Mouse (Mus musculus): ENCODE measurements around the gene Zfp37. TPM values are rescaled to one million over a fixed set of nuclear protein-coding genes. Genes with fewer than 3 reads are reported as not detected.

The Zfp37 gene
- polyA plus RNA-seq, 1 experiment from 2014 or later = 26.5 TPM

DNA sequence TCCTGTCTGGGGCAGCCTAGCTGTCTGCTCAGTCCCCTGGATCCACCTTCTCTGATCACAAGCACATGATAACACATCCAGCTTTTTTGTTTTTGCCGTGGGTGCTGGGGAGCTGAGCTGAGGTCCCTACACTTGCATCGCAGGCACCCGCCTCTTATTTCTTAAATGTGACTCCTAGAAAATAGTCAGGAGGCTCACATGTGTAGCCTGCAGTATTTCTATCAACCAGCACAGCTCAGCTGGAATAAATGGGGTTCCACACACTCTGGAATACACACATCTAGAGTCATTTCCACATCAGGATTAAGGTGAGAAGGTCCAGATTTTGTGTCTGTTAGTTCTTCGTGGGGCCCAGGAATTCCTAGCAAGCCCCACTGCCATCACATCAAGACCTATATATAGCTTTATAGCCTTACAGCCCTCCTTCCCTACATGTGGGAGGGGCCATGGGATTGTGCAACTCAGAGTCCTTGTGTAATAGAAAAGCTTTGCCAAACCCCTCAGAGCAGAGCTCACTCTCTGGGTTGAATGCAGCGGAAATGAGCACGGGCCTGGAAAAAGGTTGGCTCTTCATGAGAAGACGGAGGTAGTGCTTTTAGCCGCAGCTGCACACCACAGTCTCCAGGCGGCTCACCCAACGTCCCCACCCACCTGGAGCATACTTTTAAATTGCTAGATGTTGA, 34.4 kb upstream of the Zfp37 start:
- Histone ChIP-seq H3K4me2 (ENCODE audit: low read length) (no peak overlapping the region), H3K27me3 (replicated peaks; ENCODE audit: control insufficient read depth, insufficient read depth, low read length) (no peaks in the 10 kb centered on the region), H3K4me1 (ENCODE audit: control insufficient read depth, insufficient read depth, low read depth, low read length) (no peaks in the 10 kb centered on the region), H3K4me3 (ENCODE audit: low read length) (no peak overlapping the region), H3K9ac (ENCODE audit: low read depth, low read length) (no peak overlapping the region), H3K9me3 (ENCODE audit: control insufficient read depth, low read length) (no peaks in the 10 kb centered on the region), H3K27ac (ENCODE audit: low read depth, low read length) (no peak overlapping the region), H3K36me3 (ENCODE audit: control insufficient read depth, insufficient read depth, low read length) (no peaks in the 10 kb centered on the region)
- ATAC-seq = no peak
- WGBS = 82% methylated on average over 10 of the region's 10 CpGs

GRCm38 (mm10) chr4:62263133-62263844, 32.4 kb upstream of the Zfp37 start:
- H3K27me3 ChIP-seq (replicated peaks; ENCODE audit: control insufficient read depth, insufficient read depth, low read length) = no peaks in the 10 kb centered on the region
- ATAC-seq = peak; percentile 84
- WGBS = 32% methylated on average over 7 of the region's 7 CpGs

DNA sequence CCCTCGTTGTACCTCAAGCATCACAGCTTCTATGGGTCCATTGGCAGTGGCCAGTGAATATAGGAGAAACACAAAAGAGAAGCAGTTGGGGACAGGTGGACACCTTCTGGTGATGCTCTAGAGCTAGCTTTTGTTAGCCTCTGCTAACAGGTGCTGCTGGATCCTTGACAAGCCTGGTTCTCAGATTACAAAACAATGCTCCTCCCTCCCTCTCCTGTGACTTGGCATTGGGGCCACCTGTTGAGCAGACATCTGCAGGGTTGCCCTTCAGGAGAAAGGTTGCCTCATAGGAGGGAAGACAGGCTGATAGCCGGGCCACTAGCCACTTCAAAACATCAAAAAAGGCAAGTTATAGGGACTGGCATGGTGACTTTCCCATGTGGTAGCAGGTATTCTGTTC, 31.4 kb upstream of the Zfp37 start, which contains the start of gene Slc31a2:
Slc31a2 (plus strand) TSS at position 287 of the 400 bp plus-strand sequence.
- Histone ChIP-seq H3K4me1 (ENCODE audit: control insufficient read depth, insufficient read depth, low read depth, low read length) (no peaks in the 10 kb centered on the region), H3K9ac (ENCODE audit: low read depth, low read length) (no peak within 1 kb of the TSS), H3K9me3 (ENCODE audit: control insufficient read depth, low read length) (no peaks in the 10 kb centered on the region), H3K36me3 (ENCODE audit: control insufficient read depth, insufficient read depth, low read length) (no peaks in the 10 kb centered on the region), H3K4me3 (ENCODE audit: low read length) (no peak within 1 kb of the TSS), H3K27me3 (replicated peaks; ENCODE audit: control insufficient read depth, insufficient read depth, low read length) (no peaks in the 10 kb centered on the region), H3K27ac (ENCODE audit: low read depth, low read length) (no peak within 1 kb of the TSS), H3K4me2 (ENCODE audit: low read length) (no peak within 1 kb of the TSS)
- 53% methylated on average over 2 of the region's 2 CpGs for WGBS
- ATAC-seq = no peak

More at GRCm38 (mm10) chr4:62263133-62263844, 32.4 kb upstream of the Zfp37 start:
- no peaks in the 10 kb centered on the region for H3K4me1 ChIP-seq (ENCODE audit: control insufficient read depth, insufficient read depth, low read depth, low read length)
- no peak overlapping the region for H3K4me3 ChIP-seq (ENCODE audit: low read length)
- no peak overlapping the region for H3K27ac ChIP-seq (ENCODE audit: low read depth, low read length)
- no peak overlapping the region for H3K4me2 ChIP-seq (ENCODE audit: low read length)
- no peaks in the 10 kb centered on the region for H3K9me3 ChIP-seq (ENCODE audit: control insufficient read depth, low read length)
- no peak overlapping the region for H3K9ac ChIP-seq (ENCODE audit: low read depth, low read length)
- no peaks in the 10 kb centered on the region for H3K36me3 ChIP-seq (ENCODE audit: control insufficient read depth, insufficient read depth, low read length)

GRCm38 (mm10) chr4:62256931-62257330, 26.1 kb upstream of the Zfp37 start:
- no peak overlapping the region for H3K4me2 ChIP-seq (ENCODE audit: low read length)
- H3K4me3 ChIP-seq (ENCODE audit: low read length) = no peak overlapping the region
- no peak for ATAC-seq
- no peak overlapping the region for H3K9ac ChIP-seq (ENCODE audit: low read depth, low read length)
- WGBS = 36% methylated on average over 8 of the region's 8 CpGs
- H3K27ac ChIP-seq (ENCODE audit: low read depth, low read length) = no peak overlapping the region
- no peaks in the 10 kb centered on the region for H3K4me1 ChIP-seq (ENCODE audit: control insufficient read depth, insufficient read depth, low read depth, low read length)
- no peaks in the 10 kb centered on the region for H3K36me3 ChIP-seq (ENCODE audit: control insufficient read depth, insufficient read depth, low read length)
- H3K27me3 ChIP-seq (replicated peaks; ENCODE audit: control insufficient read depth, insufficient read depth, low read length) = no peaks in the 10 kb centered on the region
- no peaks in the 10 kb centered on the region for H3K9me3 ChIP-seq (ENCODE audit: control insufficient read depth, low read length)

- Histone ChIP-seq H3K9ac (ENCODE audit: low read depth, low read length) (no peak overlapping the region), H3K9me3 (ENCODE audit: control insufficient read depth, low read length) (no peaks in the 10 kb centered on the region), H3K36me3 (ENCODE audit: control insufficient read depth, insufficient read depth, low read length) (no peaks in the 10 kb centered on the region), H3K4me2 (ENCODE audit: low read length) (no peak overlapping the region), H3K27me3 (replicated peaks; ENCODE audit: control insufficient read depth, insufficient read depth, low read length) (no peaks in the 10 kb centered on the region), H3K27ac (ENCODE audit: low read depth, low read length) (no peak overlapping the region), H3K4me1 (ENCODE audit: control insufficient read depth, insufficient read depth, low read depth, low read length) (no peaks in the 10 kb centered on the region), H3K4me3 (ENCODE audit: low read length) (no peak overlapping the region)
- WGBS = 65% methylated on average over 8 of the region's 8 CpGs
- ATAC-seq = no peak
Measured at GRCm38 (mm10) chr4:62254551-62254950, 23.7 kb upstream of the Zfp37 start.

GRCm38 (mm10) chr4:62251776-62252175, 20.9 kb upstream of the Zfp37 start:
- H3K4me3 ChIP-seq (ENCODE audit: low read length) = no peak overlapping the region
- ATAC-seq = no peak
- no peak overlapping the region for H3K4me2 ChIP-seq (ENCODE audit: low read length)
- H3K9ac ChIP-seq (ENCODE audit: low read depth, low read length) = no peak overlapping the region
- no peak overlapping the region for H3K27ac ChIP-seq (ENCODE audit: low read depth, low read length)
- WGBS = 88% methylated on average over 4 of the region's 4 CpGs
- no peaks in the 10 kb centered on the region for H3K36me3 ChIP-seq (ENCODE audit: control insufficient read depth, insufficient read depth, low read length)
- H3K27me3 ChIP-seq (replicated peaks; ENCODE audit: control insufficient read depth, insufficient read depth, low read length) = no peaks in the 10 kb centered on the region
- no peaks in the 10 kb centered on the region for H3K9me3 ChIP-seq (ENCODE audit: control insufficient read depth, low read length)
- H3K4me1 ChIP-seq (ENCODE audit: control insufficient read depth, insufficient read depth, low read depth, low read length) = no peaks in the 10 kb centered on the region

DNA sequence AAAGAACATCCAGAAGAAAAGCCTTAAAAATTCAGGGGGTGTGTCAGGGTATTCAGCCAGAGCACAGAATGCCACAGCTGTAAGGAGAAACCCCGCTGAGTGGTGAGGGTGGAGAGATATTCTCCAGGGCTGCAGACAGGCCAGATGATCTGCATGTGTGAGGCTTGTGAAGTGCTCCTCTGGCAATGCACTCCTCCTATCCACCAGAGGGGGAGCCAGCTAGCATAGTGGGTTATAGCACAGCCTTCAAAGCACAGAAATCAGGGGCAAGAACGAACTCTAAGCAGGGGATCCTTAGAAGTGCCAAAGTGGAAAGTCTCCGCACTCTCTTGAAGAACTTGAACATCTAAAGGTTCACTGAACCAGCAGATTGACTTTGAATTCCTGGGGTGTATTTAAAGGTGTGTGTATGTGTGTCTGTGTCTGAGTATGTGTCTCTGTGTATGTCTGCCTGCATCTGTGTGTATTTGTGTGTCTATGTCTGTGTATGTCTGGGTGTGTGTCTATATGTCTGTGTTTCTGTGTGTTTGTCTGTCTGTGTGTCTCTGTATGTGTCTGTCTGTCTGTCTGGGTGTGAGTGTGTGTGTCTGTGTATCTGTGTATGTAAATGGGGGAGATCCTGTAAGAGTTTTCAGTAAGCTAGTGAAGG, 20.2 kb upstream of the Zfp37 start:
- Histone ChIP-seq H3K36me3 (ENCODE audit: control insufficient read depth, insufficient read depth, low read length) (no peaks in the 10 kb centered on the region), H3K4me2 (ENCODE audit: low read length) (no peak overlapping the region), H3K27ac (ENCODE audit: low read depth, low read length) (no peak overlapping the region), H3K9me3 (ENCODE audit: control insufficient read depth, low read length) (no peaks in the 10 kb centered on the region), H3K27me3 (replicated peaks; ENCODE audit: control insufficient read depth, insufficient read depth, low read length) (no peaks in the 10 kb centered on the region), H3K4me3 (ENCODE audit: low read length) (no peak overlapping the region), H3K4me1 (ENCODE audit: control insufficient read depth, insufficient read depth, low read depth, low read length) (no peaks in the 10 kb centered on the region), H3K9ac (ENCODE audit: low read depth, low read length) (no peak overlapping the region)
- no peak for ATAC-seq
- 36% methylated on average over 3 of the region's 3 CpGs for WGBS

DNA sequence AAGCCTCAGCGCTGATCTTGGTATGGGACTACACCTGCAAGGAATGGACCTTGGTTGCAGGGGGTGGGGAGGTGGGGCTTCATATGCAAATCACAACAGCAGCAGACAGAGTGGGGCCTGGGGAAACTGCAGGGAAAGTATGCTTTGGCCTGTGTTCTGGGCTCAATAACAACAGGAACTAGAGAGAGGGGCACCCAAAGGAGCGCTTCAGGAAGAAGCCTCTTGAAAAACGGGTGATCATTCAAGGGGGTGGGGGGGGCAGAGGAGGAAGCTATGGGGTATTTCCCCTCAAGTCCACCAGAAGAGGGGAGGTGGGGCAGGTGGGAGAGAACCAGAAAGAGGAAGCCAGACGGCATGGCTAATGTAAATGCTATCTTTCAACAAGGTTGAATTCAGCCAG, 17.5 kb upstream of the Zfp37 start:
- Histone ChIP-seq H3K4me3 (ENCODE audit: low read length) (no peak overlapping the region), H3K27me3 (replicated peaks; ENCODE audit: control insufficient read depth, insufficient read depth, low read length) (no peaks in the 10 kb centered on the region), H3K36me3 (ENCODE audit: control insufficient read depth, insufficient read depth, low read length) (no peaks in the 10 kb centered on the region), H3K27ac (ENCODE audit: low read depth, low read length) (no peak overlapping the region), H3K4me2 (ENCODE audit: low read length) (no peak overlapping the region), H3K9me3 (ENCODE audit: control insufficient read depth, low read length) (no peaks in the 10 kb centered on the region), H3K4me1 (ENCODE audit: control insufficient read depth, insufficient read depth, low read depth, low read length) (no peaks in the 10 kb centered on the region), H3K9ac (ENCODE audit: low read depth, low read length) (no peak overlapping the region)
- 53% methylated on average over 4 of the region's 4 CpGs for WGBS
- no peak for ATAC-seq

DNA sequence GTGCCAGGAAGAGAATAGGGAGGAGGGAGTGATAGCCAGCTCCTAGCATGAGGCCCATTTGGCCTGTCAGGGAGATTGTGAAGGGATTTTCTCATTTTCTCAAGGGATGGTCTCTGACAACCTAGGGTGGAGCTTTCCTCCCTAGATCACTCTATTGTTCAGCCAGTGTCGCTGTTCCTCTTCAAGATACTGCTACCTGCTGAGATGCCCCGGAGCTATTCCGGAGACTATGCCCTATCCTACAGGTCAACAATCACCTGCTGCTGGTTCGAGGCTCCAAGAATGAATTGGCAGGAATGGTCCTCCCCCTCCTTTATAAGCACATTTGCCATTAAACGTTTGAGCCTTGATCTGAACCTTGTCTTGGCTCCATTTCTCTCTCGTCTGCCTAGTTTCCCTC, 9.7 kb upstream of the Zfp37 start:
- WGBS = 58% methylated on average over 6 of the region's 6 CpGs
- no peaks in the 10 kb centered on the region for H3K36me3 ChIP-seq (ENCODE audit: control insufficient read depth, insufficient read depth, low read length)
- H3K27me3 ChIP-seq (replicated peaks; ENCODE audit: control insufficient read depth, insufficient read depth, low read length) = no peaks in the 10 kb centered on the region
- H3K27ac ChIP-seq (ENCODE audit: low read depth, low read length) = no peak overlapping the region
- ATAC-seq = no peak
- H3K4me1 ChIP-seq (ENCODE audit: control insufficient read depth, insufficient read depth, low read depth, low read length) = no peaks in the 10 kb centered on the region
- no peak overlapping the region for H3K4me3 ChIP-seq (ENCODE audit: low read length)
- no peak overlapping the region for H3K4me2 ChIP-seq (ENCODE audit: low read length)
- no peak overlapping the region for H3K9ac ChIP-seq (ENCODE audit: low read depth, low read length)
- no peaks in the 10 kb centered on the region for H3K9me3 ChIP-seq (ENCODE audit: control insufficient read depth, low read length)

All from hindbrain, embryonic 16.5 days (tissue).